Mouse (Mus musculus): ENCODE measurements around the gene G3bp2. TPM values are rescaled to one million over a fixed set of nuclear protein-coding genes. Genes with fewer than 3 reads are reported as not detected.
A peak's percentile ranks its signal among the peaks of the same experiment; 100 is the strongest.

G3bp2 gene
- total RNA-seq, 2 experiments from 2014 or later = 81.1 to 82.9 TPM

DNA sequence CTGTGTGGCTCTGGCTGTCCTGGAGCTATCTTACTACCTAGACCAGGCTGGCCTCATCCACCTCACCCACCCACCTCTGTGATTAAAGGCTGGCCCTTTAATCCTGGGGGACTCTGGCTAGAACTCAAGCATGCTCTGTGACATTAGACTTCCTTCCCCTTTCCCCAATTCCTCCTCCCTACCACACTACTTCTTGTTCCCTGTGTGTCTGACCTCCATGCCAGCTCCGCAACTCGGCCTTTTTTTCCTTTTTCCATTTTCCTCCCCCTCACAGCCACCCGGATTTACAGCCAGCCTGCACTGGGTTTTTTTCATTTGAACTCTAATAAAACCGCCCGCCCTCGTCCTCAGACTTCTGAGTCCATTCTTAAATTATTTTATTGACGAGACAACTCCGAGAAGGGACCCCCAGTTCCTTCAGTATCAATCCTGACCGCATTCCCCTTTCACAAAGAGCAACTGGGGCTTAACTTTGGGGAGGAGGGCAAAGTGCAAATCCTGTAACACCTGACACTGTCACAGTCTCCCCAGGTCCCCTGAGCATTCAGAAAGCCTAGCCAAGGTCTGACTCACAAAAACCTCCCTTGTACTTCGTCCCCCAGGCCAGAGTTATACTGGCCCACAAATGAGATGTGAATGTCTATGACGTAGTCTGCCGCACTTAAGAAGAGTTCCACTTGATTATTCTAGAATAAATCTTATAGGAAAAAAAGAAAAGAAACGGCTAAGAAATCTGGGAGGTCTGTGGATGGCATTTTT, 15.0 kb upstream of the G3bp2 start:
- no peak for DNase-seq

- DNase-seq = no peak
Observed at GRCm38 (mm10) chr5:92097779-92098178, 14.3 kb upstream of the G3bp2 start.

GRCm38 (mm10) chr5:92096786-92097185, 13.3 kb upstream of the G3bp2 start:
- DNase-seq = peak; percentile 30

- no peak for DNase-seq
Observed at GRCm38 (mm10) chr5:92094062-92094415, 10.5 kb upstream of the G3bp2 start.

- DNase-seq = no peak
Observed at GRCm38 (mm10) chr5:92093263-92094061, 9.9 kb upstream of the G3bp2 start.

GRCm38 (mm10) chr5:92087469-92087868, 4.0 kb upstream of the G3bp2 start:
- no peak for DNase-seq

GRCm38 (mm10) chr5:92085821-92086550, 2.5 kb upstream of the G3bp2 start:
- no peak for DNase-seq

- no peak for DNase-seq
Observed at GRCm38 (mm10) chr5:92085246-92085645, 1.7 kb upstream of the G3bp2 start.

- DNase-seq = peak; percentile 71
Observed at GRCm38 (mm10) chr5:92082821-92083401, 608 bp downstream of the G3bp2 start.

- DNase-seq = no peak
Observed at GRCm38 (mm10) chr5:92081326-92081725, 2.2 kb downstream of the G3bp2 start.

GRCm38 (mm10) chr5:92080400-92080799, 3.1 kb downstream of the G3bp2 start:
- DNase-seq = no peak

- no peak for DNase-seq
Observed at GRCm38 (mm10) chr5:92079304-92079703, 4.2 kb downstream of the G3bp2 start.

GRCm38 (mm10) chr5:92078751-92079150, 4.8 kb downstream of the G3bp2 start:
- DNase-seq = no peak

- DNase-seq = no peak
Observed at GRCm38 (mm10) chr5:92076273-92076672, 7.2 kb downstream of the G3bp2 start.

DNA sequence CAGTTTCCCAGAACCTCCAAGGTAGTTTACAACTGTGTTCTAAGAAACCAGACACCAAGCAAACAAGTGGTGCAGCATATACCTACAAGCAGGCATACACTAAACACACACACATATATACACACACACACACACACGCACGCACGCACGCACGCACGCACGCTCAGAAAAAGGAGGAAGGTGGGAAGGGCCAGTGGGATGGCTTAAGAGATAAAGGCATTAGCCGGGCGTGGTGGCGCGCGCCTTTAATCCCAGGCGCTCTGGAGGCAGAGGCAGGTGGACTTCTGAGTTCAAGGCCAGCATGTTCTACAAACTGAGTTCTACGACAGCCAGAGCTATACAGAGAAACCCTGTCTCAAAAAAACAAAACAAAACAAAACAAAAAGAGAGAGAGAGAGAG, 9.5 kb downstream of the G3bp2 start:
- DNase-seq = no peak

DNA sequence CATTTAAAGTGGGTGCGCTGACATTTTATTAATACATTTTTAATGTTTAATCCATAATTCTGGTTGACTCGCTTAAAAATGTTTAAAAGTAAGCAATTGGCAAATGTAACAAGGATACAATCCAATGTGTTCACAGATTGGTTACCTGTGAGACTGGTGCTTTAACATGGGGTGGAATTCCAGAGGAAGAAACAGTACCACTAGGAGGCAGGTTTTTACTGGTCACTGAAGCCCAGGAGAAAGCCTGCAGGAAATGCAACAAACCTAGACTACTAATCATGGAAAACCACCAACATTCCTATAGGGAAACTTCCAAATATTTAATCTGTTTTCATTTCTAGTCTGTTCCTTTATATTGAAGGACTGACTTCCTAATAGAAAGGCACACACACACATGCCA, 20.3 kb downstream of the G3bp2 start:
- no peak for DNase-seq

DNA sequence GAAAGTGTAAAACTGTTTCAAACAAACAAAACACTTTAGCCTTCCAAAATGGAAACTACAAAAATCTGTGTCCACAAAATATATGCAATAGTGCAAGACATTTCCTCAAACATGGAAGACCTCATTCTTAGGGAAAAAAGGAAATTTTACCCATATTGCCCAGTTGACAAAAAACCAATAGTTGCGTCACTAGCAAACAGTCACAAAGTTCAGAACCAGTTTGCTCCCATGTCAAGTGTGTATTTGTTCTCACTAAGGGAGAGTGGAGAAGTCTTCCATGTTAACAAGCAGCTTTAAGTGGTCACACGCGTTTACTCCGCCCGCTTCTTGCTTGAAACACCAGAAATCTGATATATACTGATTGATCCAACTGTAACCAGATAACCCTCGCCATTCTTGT, 30.7 kb downstream of the G3bp2 start:
- no peak for DNase-seq

- DNase-seq = no peak
Observed at GRCm38 (mm10) chr5:92050419-92050818, 33.1 kb downstream of the G3bp2 start.

GRCm38 (mm10) chr5:92043783-92044182, 39.7 kb downstream of the G3bp2 start, which contains the start of gene Cdkl2:
TSS of gene Cdkl2 (minus strand) at chr5:92043883.
- no peak for DNase-seq

GRCm38 (mm10) chr5:92042377-92043348, 40.9 kb downstream of the G3bp2 start:
- DNase-seq = peak; percentile 93

DNA sequence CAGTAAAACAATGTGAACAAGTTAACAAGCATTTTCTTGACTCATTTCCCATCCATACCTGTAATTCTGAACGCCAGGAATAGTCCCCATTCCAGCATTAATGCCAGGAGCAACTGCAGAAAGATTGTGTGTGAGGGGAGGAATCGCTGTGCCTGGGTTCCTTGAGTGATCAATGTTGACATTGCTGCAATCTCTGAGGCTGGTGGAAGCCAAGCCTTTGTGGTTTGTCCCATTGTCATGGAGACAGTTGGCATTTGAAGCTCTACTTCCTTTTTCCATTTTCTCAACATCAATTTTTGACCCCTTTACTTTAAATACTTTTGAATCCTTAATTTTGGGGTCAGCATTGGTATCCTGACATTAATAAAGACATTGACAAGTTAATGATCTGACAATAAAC, 63.6 kb downstream of the G3bp2 start:
- DNase-seq = no peak

- no peak for DNase-seq
Observed at GRCm38 (mm10) chr5:92011756-92012155, 71.8 kb downstream of the G3bp2 start.

Measured in heart, postnatal 4 days (tissue).